Mouse (Mus musculus): Measurements from ENCODE around the gene Usp7. TPM values are rescaled to one million over a fixed set of nuclear protein-coding genes. Genes with fewer than 3 reads are reported as not detected.

Gene Usp7
- total RNA-seq, 2 experiments from 2014 or later, result 153 to 157 TPM

GRCm38 (mm10) chr16:8645546-8645945 lies 146.6 kb downstream of the Usp7 start:
- DNase-seq (ENCODE audit: low spot score in 2 of 2), result no peak

GRCm38 (mm10) chr16:8643855-8644254 lies 148.3 kb downstream of the Usp7 start:
- peak; percentile 44 to 47 for DNase-seq (ENCODE audit: low spot score in 2 of 2)

Other genes starting within 250 kb of the Usp7 start
- gene Pmm2, start 154.6 kb downstream of the Usp7 start, total RNA-seq (2021), result 10 to 100 TPM; 32.3 to 32.5 TPM
- gene Tmem186, start 154.6 kb downstream of the Usp7 start, total RNA-seq (2021), result 10 to 100 TPM; 10.9 to 11.1 TPM
- 10 to 100 TPM; 21.8 to 22.1 TPM for gene Carhsp1, start 120.2 kb downstream of the Usp7 start, total RNA-seq (2021)
- not detected for gene Gm5767, start 111.5 kb downstream of the Usp7 start, total RNA-seq (2021)
- 100 to 1,000 TPM; 119 to 135 TPM for gene 1810013L24Rik, start 37.8 kb upstream of the Usp7 start, total RNA-seq (2021)